Mouse (Mus musculus): ENCODE measurements at regions not wholly inside any gene's neighbourhood (a gene's known extent, or its start where the extent isn't known, plus 50 kb on each side); places are given as distances from the start of the nearest gene placed in this dataset.

DNA sequence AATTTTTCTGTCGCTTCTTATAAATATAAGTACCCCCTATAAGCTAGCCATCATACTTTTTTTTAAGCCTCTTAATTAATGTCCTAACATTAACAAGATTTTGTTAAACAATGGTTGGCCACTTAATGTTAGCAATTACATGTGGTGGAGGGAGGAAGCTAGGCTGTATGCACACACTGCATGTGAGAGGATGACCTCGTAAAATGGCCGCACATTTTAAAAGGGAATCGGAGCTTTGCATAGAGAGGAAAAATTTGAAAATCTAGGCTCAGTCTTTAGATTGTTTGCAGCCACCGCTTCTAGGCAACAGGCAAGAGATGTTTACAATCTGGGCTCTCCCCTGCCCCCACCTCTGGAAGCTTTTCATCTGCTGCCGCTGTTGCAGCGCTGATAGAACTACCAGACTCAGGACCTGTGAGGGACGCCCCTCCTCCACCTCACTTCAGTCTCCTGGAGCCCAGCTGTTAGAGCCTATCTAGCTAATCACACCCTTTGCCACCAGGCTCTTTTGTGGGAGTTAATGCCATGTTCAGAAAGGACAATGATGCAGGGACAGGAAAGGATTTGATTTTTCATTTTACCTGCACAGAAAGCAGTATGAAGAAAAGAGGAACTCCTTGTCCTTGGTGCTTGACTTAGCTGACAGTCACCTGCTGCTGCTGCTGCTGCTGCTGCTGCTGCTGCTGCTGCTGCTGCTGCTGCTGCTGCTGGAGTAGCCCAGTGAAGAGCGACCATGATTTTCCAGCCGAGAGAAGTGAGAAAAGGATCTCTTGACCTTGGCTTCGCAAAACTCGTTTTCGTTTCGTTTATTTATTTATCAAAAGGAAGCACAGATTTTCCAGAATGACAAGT lies 89.7 kb upstream of the Cxxc4 start:
- ATAC-seq (replicated peaks; ENCODE audit: insufficient number of reproducible peaks, low FRiP score, low TSS enrichment, poor library complexity, severe bottlenecking), result no peak

DNA sequence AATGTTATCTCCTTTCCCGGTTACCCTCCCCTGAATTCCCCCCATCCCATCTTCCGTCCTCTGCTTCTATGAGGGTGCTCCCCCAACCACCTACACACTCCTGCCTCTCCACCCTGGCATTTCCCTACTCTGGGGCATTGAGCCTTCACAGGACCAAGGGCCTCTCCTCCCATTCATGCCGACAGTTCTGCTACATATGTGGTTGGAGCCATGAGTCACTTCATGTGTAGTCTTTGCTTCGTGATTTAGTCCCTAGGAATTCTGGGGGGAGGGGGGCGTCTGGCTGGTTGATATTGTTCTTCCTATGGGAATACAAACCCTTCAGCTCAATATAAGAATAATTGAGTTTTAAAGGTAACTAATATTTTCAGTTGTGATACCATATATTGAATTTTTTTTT lies 74.0 kb upstream of the Cxxc4 start:
- ATAC-seq (replicated peaks; ENCODE audit: insufficient number of reproducible peaks, low FRiP score, low TSS enrichment, poor library complexity, severe bottlenecking), result no peak

DNA sequence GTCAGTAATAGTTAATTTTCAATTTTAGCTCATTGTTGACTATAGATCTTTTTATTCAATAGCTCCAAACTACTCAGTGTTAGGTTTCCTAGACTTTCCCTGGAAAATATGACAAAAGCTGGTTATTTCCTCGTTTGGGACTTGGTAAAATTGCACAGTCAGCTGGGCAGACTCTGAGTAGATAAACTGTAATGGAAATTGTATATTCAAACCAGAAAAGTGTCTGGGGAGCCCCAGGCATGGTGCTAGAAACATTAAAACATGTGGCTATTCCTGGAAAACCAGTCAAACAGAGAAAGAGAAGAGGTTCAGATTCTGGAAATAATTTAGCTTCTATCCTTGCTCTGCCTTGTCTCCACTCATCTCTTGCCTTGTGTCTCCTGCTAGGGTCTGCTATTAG lies 66.4 kb upstream of the Cxxc4 start:
- no peak for ATAC-seq (replicated peaks; ENCODE audit: insufficient number of reproducible peaks, low FRiP score, low TSS enrichment, poor library complexity, severe bottlenecking)

DNA sequence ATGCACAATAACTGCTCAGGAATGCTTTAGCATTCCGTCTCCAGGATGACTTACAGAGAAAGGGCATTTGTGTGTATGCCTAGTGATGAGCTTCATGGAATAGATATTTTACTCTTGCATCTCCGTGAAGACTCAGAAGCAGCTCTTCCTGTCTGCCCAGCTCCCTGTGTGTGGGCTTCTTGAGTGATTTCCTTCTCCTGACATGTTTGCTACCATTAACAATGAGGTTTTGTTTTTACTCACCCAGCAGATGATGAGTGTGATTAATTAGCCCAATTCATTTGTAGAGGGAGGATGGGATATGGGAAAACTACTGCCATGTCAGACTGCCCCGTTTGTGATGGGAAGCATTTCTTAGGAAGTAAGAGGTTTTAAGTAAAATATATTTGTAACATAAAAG lies 63.9 kb upstream of the Cxxc4 start:
- ATAC-seq (replicated peaks; ENCODE audit: insufficient number of reproducible peaks, low FRiP score, low TSS enrichment, poor library complexity, severe bottlenecking), result no peak

DNA sequence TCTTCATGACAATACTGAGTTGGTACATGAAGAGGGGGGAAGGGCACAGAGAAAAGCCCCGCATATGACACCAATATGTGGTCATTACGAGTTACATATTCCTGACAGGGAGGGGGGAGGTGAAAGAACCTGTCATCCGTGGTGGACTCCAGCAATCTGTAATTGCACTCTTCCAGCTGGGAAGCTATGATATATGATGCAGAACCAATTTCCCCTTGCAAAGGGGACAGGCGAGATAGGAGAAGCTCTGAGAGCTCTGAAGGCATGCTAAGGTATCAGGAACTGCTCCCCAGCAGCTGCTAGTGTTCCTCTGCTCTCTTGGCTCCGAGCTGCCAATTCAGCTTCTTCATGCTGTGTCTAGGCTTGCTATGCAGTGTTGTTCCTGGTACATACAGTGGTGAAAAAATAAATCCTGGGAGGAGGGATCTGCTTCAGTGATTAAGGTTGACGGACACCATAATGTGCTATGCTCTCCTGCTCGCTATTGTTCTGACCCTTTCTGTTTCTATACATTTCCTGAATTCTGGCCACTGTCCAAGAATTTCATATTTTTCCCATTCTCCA lies 57.7 kb upstream of the Cxxc4 start:
- ATAC-seq (replicated peaks; ENCODE audit: insufficient number of reproducible peaks, low FRiP score, low TSS enrichment, poor library complexity, severe bottlenecking), result no peak

DNA sequence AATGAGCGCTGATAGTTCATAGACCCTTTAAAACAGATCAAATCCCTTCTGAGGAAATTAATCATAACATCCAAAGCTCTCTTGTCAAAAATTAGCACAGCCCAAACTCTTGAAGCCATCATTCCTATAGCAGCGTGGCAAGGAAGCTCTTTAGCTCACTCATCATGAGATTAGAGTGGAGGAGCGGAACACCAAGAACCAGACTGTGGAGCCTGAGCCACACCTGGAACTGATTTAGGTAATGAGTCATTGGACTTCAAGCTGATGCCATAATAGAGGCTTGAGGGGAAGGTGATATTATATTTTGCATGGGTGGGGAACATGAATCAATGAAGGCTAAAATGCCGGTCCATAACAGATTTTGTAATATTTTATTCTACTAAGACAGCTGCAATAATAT lies 52.2 kb upstream of the Cxxc4 start:
- ATAC-seq (replicated peaks; ENCODE audit: insufficient number of reproducible peaks, low FRiP score, low TSS enrichment, poor library complexity, severe bottlenecking), result no peak

Measured in monocyte, adult 5-6 weeks (primary cell).